Mouse (Mus musculus): ENCODE data around the gene Lurap1.

DNA sequence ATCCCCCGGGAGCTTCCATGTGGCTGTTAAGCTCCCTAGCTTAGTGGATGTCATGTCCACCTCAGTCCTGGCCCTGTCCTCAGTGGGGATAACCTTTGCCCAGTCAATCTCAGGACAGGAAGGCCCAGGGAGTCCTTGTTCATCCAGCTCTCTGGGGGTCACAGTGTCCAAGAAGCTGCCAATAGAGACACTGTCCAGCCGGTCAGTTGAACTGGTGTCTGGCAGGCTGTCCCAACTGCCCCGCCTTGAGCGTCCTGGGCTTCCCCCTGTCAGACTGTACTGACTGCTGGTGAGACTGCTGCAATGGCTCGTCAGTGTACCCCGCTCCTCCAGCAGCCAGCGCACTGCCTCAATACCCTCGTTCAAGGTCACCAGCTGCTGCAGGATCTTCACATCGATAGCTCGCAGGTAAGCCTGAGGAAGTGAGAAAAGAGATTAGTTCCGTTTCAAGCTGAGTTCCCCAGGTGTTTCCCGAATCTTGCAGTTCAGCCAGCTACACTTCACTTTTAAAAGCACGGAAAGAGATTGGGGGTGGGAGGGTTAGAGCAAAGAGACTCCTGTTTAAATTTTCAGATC lies 13.6 kb downstream of the Lurap1 start:
- TF ChIP-seq CTCF (IDR thresholded peaks at IDR 0.05; ENCODE audit: low read depth) (no peak), EP300 (IDR thresholded peaks at IDR 0.05; ENCODE audit: low read depth) (no peak)
